35 mouse cellular contexts compared by ENCODE assay signal in the genomic region with DNA sequence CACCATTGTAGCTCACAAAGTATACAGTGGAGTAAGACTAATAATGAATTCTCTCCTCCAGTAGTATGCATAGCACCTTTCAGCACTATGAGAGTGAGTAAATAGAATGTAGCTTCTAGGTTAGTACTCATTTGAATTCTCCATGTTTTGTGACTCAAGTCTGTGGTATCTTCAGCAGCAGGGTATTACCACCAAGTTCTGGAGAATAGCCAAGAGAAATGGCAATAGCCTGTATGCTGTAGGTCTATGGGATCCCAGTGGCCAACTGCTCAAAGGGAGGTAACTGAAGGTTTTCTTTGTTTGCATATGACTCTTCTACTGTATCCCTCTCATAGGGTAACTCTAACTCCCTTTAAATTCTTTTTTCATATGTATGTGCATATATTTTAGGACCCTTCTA. TPM values are rescaled to one million over a fixed set of nuclear protein-coding genes. Genes with fewer than 3 reads are reported as not detected.
"Had no signal": no experiment of that assay in that cellular context is flagged by ENCODE, and none has a peak within 500 bp of the region (broad histone marks: within the 10 kb centered on the region; RNA-seq: fewer than 3 reads in every experiment).

No protein-coding gene starts in this region.

- ATAC-seq: hindbrain, embryonic 16.5 days; inflammation-experienced regulatory T-cells, adult 6 months; intestine, embryonic 15.5 days; intestine, postnatal 0 days; liver, embryonic 12.5 days had no signal

- H3K27me3 ChIP-seq: heart, embryonic 13.5 days; heart, embryonic 15.5 days; hindbrain, embryonic 12.5 days; intestine, embryonic 15.5 days; limb, embryonic 13.5 days; limb, embryonic 15.5 days; liver, embryonic 12.5 days had no signal

- DNase-seq: gastrocnemius, adult 2 months; gastrocnemius, postnatal 10 days; gastrocnemius, postnatal 25 days; heart, adult 2 months; heart, postnatal 14 days; heart, postnatal 4 days; kidney, adult 18-20 months; kidney, adult 8-10 months; kidney, postnatal 14 days; kidney, postnatal 36 days; layer of hippocampus, adult 9-11 months; layer of hippocampus, postnatal 36 days; left cerebral cortex, postnatal 4 days had no signal

RNA-seq across cellular contexts. Expression of gene Hao1, which starts 50.8 kb away (rescaled TPM):
- total RNA-seq: gastrocnemius, adult 2 months; gastrocnemius, postnatal 25 days; granulocyte monocyte progenitor cell, adult 5-6 weeks; heart, adult 2 months; heart, postnatal 14 days; heart, postnatal 4 days; layer of hippocampus, adult 18-20 months; layer of hippocampus, adult 8-10 months; layer of hippocampus, postnatal 14 days; layer of hippocampus, postnatal 36 days; left cerebral cortex, adult 18-20 months; left cerebral cortex, postnatal 25 days; left cerebral cortex, postnatal 4 days had no signal
- polyA plus RNA-seq: heart, adult 2 months; heart, embryonic 11.5 days; heart, embryonic 13.5 days; heart, embryonic 15.5 days; hindbrain, embryonic 10.5 days; hindbrain, embryonic 12.5 days; hindbrain, embryonic 14.5 days; inflammation-experienced regulatory T-cells, adult 6 months; intestine, embryonic 15.5 days; kidney, embryonic 14.5 days; large intestine, adult 2 months; limb, embryonic 11.5 days; liver, embryonic 12.5 days had no signal
